Mouse (Mus musculus) natural killer cell, adult 2 months (primary cell): ENCODE data around the gene Pkp3.
"Not testable (repeated sequence)": the region's sequence is repeated elsewhere in the genome, so short reads cannot be mapped to it uniquely, and the experiment has no call there.

Experiments used
- DNase-seq, 2 experiments: peaks; one replicate each; pipeline ENCODE4 v3.0.0; 2022; ENCODE audit warnings: low spot score in 2 of 2

Gene Pkp3

GRCm38 (mm10) chr7:141077841-141078240 is at the start of gene Pkp3:
Gene Pkp3, plus strand, starts transcription at chr7:141078218.
- DNase-seq, result no peak

GRCm38 (mm10) chr7:141028831-141029230 is 49.2 kb upstream of the Pkp3 start, which contains the start of gene Gm17387:
Gene Gm17387, plus strand, starts transcription at chr7:141029131.
- DNase-seq, result no peak

GRCm38 (mm10) chr7:141030390-141030789 is 47.6 kb upstream of the Pkp3 start:
- no peak for DNase-seq

- DNase-seq, result no peak
Observed at GRCm38 (mm10) chr7:141032458-141033167, 45.4 kb upstream of the Pkp3 start.

- DNase-seq, result not testable (repeated sequence)
Observed at GRCm38 (mm10) chr7:141036624-141037023, 41.4 kb upstream of the Pkp3 start.

- no peak for DNase-seq
Observed at GRCm38 (mm10) chr7:141038090-141039032, 39.7 kb upstream of the Pkp3 start.

- no peak for DNase-seq
Observed at GRCm38 (mm10) chr7:141039386-141040107, 38.5 kb upstream of the Pkp3 start.

GRCm38 (mm10) chr7:141040867-141041606 is 37.0 kb upstream of the Pkp3 start:
- DNase-seq, result no peak

GRCm38 (mm10) chr7:141041661-141042060 is 36.4 kb upstream of the Pkp3 start:
- no peak for DNase-seq

- no peak for DNase-seq
Observed at GRCm38 (mm10) chr7:141042539-141042938, 35.5 kb upstream of the Pkp3 start.

GRCm38 (mm10) chr7:141046931-141047580 is 31.0 kb upstream of the Pkp3 start:
- DNase-seq, result no peak

GRCm38 (mm10) chr7:141047581-141048225 is 30.3 kb upstream of the Pkp3 start:
- DNase-seq, result no peak

- peak; percentile 67 to 87 for DNase-seq
Observed at GRCm38 (mm10) chr7:141048226-141049218, 29.5 kb upstream of the Pkp3 start.

- no peak for DNase-seq
Observed at GRCm38 (mm10) chr7:141049326-141049725, 28.7 kb upstream of the Pkp3 start.

GRCm38 (mm10) chr7:141051060-141051685 is 26.8 kb upstream of the Pkp3 start:
- no peak for DNase-seq

GRCm38 (mm10) chr7:141052016-141052415 is 26.0 kb upstream of the Pkp3 start:
- DNase-seq, result no peak

GRCm38 (mm10) chr7:141052421-141052820 is 25.6 kb upstream of the Pkp3 start:
- no peak for DNase-seq

GRCm38 (mm10) chr7:141055785-141056184 is 22.2 kb upstream of the Pkp3 start:
- no peak for DNase-seq

- DNase-seq, result no peak
Observed at GRCm38 (mm10) chr7:141056976-141057375, 21.0 kb upstream of the Pkp3 start.
